Mouse (Mus musculus): ENCODE measurements around the gene Cldn14. TPM values are rescaled to one million over a fixed set of nuclear protein-coding genes. Genes with fewer than 3 reads are reported as not detected.
A peak's percentile ranks its signal among the peaks of the same experiment; 100 is the strongest.
"Not testable (repeated sequence)": the region's sequence is repeated elsewhere in the genome, so short reads cannot be mapped to it uniquely, and the experiment has no call there.

Cldn14 gene
- polyA plus RNA-seq, 1 experiment from 2014 or later, result not detected

DNA sequence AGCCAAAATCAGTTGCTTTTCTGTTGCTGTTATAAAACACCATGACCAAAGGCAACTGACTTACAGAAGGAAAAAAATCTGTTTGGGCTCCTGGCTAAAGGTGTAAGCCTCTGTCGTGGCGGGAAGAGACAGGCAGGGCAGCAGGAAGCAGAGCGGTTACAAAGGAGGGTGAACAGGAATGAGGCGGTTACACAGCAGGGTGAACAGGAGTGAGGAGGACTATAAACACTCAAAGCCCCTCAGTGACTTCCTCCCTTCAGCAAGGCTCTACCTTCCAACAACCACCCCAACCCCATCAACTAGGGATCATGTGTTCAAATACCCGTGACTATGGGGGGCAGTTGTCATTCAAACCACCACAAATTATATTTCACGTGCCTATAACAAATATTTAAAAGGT is 5.2 kb downstream of the Cldn14 start:
- Histone ChIP-seq H3K4me3 (no peak overlapping the region), H3K4me1 (peaks cover 9% of the 10 kb centered on the region), H3K27me3 (peaks cover 6% of the 10 kb centered on the region; the same call in 1 of the 2 replicates), H3K9ac (no peak overlapping the region), H3K36me3 (no peaks in the 10 kb centered on the region), H3K4me2 (no peak overlapping the region), H3K9me3 (no peaks in the 10 kb centered on the region), H3K27ac (no peak overlapping the region)
- WGBS, result 74% methylated on average over 6 of the region's 6 CpGs
- ATAC-seq (ENCODE audit: insufficient number of reproducible peaks, low FRiP score, low TSS enrichment, low read depth), result no peak

DNA sequence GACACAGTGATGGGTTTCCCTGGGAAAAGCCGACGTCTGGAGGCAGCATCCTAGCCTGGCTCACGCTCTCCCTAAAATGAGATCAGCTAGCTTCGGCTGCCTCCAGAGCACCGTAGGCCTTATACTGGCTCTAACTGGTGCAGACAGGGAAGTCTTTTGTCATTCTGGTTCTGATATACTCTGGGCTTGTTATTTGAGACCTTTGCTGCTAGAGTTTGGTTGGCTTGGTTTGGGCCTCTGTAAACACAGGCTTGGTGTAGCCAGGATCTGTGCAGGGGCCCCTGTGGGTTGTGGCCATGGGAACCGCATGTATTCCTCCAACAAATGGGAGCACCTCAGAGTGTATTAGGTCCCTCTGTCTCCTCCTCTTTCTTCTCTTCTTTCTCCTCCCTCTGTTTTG is 7.3 kb downstream of the Cldn14 start:
- Histone ChIP-seq H3K27me3 (no peaks in the 10 kb centered on the region), H3K4me1 (0 out of 2 replicates have a peak, but pooled peaks cover 2% of the 10 kb centered on the region), H3K4me2 (no peak overlapping the region), H3K9me3 (no peaks in the 10 kb centered on the region), H3K36me3 (no peaks in the 10 kb centered on the region), H3K4me3 (no peak overlapping the region), H3K9ac (no peak overlapping the region), H3K27ac (no peak overlapping the region)
- no peak for ATAC-seq (ENCODE audit: insufficient number of reproducible peaks, low FRiP score, low TSS enrichment, low read depth)
- 86% methylated on average over 6 of the region's 6 CpGs for WGBS

DNA sequence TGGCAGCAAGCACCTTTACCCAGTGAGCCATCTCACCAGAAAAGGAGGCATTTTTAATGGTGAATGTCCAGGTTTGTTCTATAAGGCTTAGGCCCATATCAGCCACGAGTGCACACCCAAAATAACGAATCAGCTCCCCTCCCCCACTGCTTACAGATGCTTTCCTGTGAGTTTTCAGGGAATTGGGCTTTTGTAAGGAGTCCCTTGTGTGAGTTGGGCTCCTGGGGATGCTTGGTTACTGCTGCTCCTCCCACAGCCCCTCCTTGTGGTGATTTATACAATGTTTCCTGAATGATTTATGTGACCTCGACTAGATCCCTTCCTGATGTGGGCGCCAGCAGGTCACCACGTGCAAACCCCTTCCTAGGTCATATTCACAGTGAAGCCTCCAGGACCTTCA is 9.7 kb downstream of the Cldn14 start:
- H3K4me3 ChIP-seq, result no peak overlapping the region
- no peak overlapping the region for H3K4me2 ChIP-seq
- 0 out of 2 replicates have a peak, but pooled peaks cover 10% of the 10 kb centered on the region for H3K4me1 ChIP-seq
- H3K27ac ChIP-seq, result no peak overlapping the region
- H3K27me3 ChIP-seq, result no peaks in the 10 kb centered on the region
- no peak for ATAC-seq (ENCODE audit: insufficient number of reproducible peaks, low FRiP score, low TSS enrichment, low read depth)
- no peaks in the 10 kb centered on the region for H3K9me3 ChIP-seq
- H3K9ac ChIP-seq, result no peak overlapping the region
- H3K36me3 ChIP-seq, result no peaks in the 10 kb centered on the region
- WGBS, result 30% methylated on average over 5 of the region's 5 CpGs

DNA sequence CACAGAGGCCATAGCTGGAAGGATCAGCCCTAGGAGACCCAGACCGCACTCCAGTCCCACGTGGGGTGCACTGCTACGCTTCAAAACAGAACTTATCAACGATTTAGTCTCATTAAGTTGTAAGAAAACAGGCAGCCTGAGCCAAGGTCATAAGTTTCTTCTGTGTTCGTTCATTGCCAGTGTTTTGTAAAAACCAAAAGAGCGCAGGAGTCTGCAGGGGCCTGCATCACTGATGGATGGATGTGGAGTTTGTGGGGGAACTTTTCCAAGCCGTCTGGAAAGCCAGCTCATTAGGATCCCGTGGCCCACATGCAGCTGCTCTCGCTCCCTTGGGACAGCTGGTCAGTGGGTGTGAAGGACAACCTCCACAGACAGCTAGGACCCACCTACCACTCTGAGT is 25.1 kb downstream of the Cldn14 start:
- peaks cover 2% of the 10 kb centered on the region; the same call in 1 of the 2 replicates for H3K4me1 ChIP-seq
- no peaks in the 10 kb centered on the region for H3K9me3 ChIP-seq
- H3K9ac ChIP-seq, result no peak overlapping the region
- no peaks in the 10 kb centered on the region for H3K36me3 ChIP-seq
- H3K4me3 ChIP-seq, result no peak overlapping the region
- WGBS, result 47% methylated on average over 9 of the region's 9 CpGs
- ATAC-seq (ENCODE audit: insufficient number of reproducible peaks, low FRiP score, low TSS enrichment, low read depth), result no peak
- H3K27me3 ChIP-seq, result no peaks in the 10 kb centered on the region
- 0 out of 2 replicates have a peak overlapping the region, but pooled peaks have one; percentile 11 for H3K27ac ChIP-seq
- H3K4me2 ChIP-seq, result no peak overlapping the region

DNA sequence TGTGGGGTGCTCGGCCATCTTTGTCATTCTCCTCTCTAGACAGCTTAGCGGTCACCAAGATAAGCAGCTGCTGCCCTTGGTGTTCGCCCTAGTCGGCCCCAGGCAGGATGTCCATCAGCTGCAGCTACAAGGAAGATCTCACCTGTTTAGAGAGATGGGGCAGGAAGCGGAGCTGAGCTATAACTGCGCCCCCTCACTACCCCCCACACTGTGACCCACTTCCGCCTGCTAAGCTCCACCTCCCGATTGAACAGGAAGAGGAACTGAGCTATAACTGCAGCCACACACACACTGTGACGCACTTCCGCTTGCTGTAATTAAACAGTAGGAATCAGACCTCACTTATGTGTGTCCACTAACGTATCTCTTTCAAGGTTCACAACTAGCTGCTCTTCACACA is 26.3 kb downstream of the Cldn14 start:
- H3K4me1 ChIP-seq, result peaks cover 2% of the 10 kb centered on the region; the same call in 1 of the 2 replicates
- no peak overlapping the region for H3K4me2 ChIP-seq
- no peak for ATAC-seq (ENCODE audit: insufficient number of reproducible peaks, low FRiP score, low TSS enrichment, low read depth)
- no peaks in the 10 kb centered on the region for H3K9me3 ChIP-seq
- H3K4me3 ChIP-seq, result no peak overlapping the region
- H3K9ac ChIP-seq, result no peak overlapping the region
- 79% methylated on average over 11 of the region's 11 CpGs for WGBS
- no peaks in the 10 kb centered on the region for H3K27me3 ChIP-seq
- no peak overlapping the region for H3K27ac ChIP-seq
- H3K36me3 ChIP-seq, result no peaks in the 10 kb centered on the region

DNA sequence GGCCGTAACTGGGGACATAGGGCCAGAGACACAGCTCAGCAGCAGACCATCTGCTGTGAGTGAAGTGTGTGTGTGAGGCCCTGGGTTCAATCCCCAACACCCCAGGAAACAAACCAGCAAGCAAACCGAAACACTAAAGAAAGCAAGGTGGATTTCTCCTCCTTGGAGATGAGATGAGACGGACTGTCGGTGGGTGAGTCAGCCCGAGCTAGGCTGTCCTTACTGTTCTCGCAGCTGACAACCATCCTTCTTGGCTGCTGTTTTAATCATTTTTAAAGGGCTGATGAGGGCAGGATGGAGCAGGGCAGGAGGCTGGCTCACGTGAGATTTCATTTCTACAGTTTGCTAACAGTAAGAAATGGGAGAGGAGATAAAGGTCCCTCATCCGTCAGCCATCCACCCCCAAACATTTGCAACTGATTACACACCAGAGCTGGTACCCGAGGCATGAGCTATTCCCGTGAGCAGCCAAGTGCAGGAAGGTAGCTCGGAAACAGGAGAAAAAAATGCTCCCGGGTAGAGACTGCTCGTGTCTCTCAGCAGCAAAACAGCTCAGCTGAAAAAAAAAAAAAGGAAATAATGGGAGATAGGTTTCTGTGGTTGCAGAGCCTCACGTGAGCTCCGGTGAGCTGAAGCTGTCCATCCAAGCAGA is 27.3 kb downstream of the Cldn14 start:
- ATAC-seq (ENCODE audit: insufficient number of reproducible peaks, low FRiP score, low TSS enrichment, low read depth), result no peak
- 48% methylated on average over 15 of the region's 15 CpGs for WGBS
- no peaks in the 10 kb centered on the region for H3K36me3 ChIP-seq
- H3K27me3 ChIP-seq, result no peaks in the 10 kb centered on the region
- no peaks in the 10 kb centered on the region for H3K9me3 ChIP-seq
- H3K4me3 ChIP-seq, result no peak overlapping the region
- peaks cover 2% of the 10 kb centered on the region; the same call in 1 of the 2 replicates for H3K4me1 ChIP-seq
- no peak overlapping the region for H3K27ac ChIP-seq
- no peak overlapping the region for H3K9ac ChIP-seq
- no peak overlapping the region for H3K4me2 ChIP-seq

DNA sequence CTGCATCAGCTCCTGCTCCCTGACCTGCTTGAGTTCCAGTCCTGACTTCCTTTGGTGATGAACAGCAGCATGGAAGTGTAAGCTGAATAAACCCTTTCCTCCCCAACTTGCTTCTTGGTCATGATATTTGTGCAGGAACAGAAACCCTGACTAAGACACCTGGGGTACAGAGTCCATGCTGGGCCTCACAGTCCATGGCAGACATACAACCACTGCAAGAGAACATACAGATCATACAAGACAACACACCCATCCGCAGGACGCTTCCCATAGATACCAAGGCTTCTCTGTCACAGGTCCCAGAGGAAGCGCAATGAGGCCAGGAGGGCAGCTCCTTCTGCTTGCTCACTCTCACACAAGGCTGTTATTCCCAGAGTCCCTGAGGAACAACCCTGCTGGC is 28.3 kb downstream of the Cldn14 start:
- WGBS, result 93% methylated on average over 3 of the region's 3 CpGs
- not testable (repeated sequence) for H3K4me2 ChIP-seq; H3K36me3 ChIP-seq; H3K27me3 ChIP-seq; H3K9me3 ChIP-seq; H3K4me1 ChIP-seq; H3K4me3 ChIP-seq; H3K9ac ChIP-seq; ATAC-seq (ENCODE audit: insufficient number of reproducible peaks, low FRiP score, low TSS enrichment, low read depth); H3K27ac ChIP-seq

DNA sequence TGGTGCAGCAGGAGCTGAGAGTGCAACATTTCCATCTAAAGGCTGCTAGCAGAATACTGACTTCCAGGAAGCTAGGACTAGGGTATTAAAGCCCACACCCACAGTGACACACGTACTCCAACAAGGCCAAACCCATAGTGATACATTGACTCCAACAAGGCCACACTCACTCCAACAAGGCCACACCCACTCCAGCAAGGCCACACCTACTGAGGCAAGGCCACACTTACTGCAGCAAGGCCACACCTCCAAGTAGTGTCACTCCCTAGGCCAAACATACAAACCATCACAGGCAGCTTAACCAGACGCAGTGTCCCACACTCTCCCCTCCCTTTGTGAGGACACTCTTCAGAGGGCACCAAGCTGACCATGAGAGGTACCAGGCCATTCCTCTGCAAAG is 29.3 kb downstream of the Cldn14 start:
- Histone ChIP-seq H3K4me2 (no peak overlapping the region), H3K27ac (no peak overlapping the region), H3K9me3 (no peaks in the 10 kb centered on the region), H3K36me3 (no peaks in the 10 kb centered on the region), H3K4me1 (peaks cover 2% of the 10 kb centered on the region; the same call in 1 of the 2 replicates), H3K27me3 (no peaks in the 10 kb centered on the region), H3K9ac (no peak overlapping the region), H3K4me3 (no peak overlapping the region)
- ATAC-seq (ENCODE audit: insufficient number of reproducible peaks, low FRiP score, low TSS enrichment, low read depth), result no peak
- 81% methylated on average over 2 of the region's 2 CpGs for WGBS

DNA sequence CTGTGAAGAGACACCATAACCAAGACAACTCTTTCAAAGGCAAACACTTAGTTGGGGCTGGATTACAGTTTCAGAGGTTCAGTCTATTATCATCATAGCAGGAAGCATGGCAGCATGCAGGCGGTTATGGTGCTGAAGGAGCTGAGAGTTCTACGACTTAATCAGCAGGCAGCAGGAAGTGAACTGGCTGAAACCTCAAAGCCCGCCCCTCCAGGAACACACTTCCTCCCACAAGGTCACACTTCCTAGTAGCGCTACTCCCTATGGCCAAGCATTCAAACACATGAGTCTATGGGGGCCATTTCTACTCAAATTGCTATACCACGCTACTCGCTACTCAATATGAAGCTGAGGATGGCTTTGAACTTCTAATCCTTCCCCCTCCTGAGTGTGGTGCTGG is 31.1 kb downstream of the Cldn14 start:
- ATAC-seq (ENCODE audit: insufficient number of reproducible peaks, low FRiP score, low TSS enrichment, low read depth), result no peak
- Histone ChIP-seq H3K36me3 (no peaks in the 10 kb centered on the region), H3K9me3 (no peaks in the 10 kb centered on the region), H3K27me3 (no peaks in the 10 kb centered on the region), H3K9ac (no peak overlapping the region), H3K4me3 (no peak overlapping the region), H3K4me2 (no peak overlapping the region), H3K27ac (no peak overlapping the region), H3K4me1 (peaks cover 6% of the 10 kb centered on the region; the same call in 1 of the 2 replicates)
- 83% methylated on average over 6 of the region's 6 CpGs for WGBS

DNA sequence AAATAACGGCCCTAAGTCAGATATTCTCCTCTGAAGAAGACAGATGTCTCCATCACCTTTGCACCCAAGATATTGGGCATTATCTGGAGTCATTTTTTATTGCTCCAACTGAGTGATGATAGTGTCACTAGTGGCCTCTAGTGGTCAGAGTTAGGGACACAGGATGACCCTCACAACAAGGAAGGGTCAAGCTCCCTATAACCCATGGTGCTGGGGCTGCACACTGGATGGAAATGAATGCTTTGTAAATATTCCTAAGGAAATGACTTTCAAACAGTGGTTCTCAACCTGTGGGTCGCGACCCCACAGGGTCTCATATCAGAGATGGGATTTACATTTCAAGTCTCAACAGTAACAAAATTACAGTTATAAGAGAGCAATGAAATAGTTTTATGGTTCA is 31.7 kb downstream of the Cldn14 start:
- no peak overlapping the region for H3K4me2 ChIP-seq
- H3K27ac ChIP-seq, result no peak overlapping the region
- no peaks in the 10 kb centered on the region for H3K36me3 ChIP-seq
- peaks cover 6% of the 10 kb centered on the region; the same call in 1 of the 2 replicates for H3K4me1 ChIP-seq
- WGBS, result 48% methylated on average over 3 of the region's 3 CpGs
- H3K27me3 ChIP-seq, result no peaks in the 10 kb centered on the region
- H3K9ac ChIP-seq, result no peak overlapping the region
- no peak for ATAC-seq (ENCODE audit: insufficient number of reproducible peaks, low FRiP score, low TSS enrichment, low read depth)
- no peaks in the 10 kb centered on the region for H3K9me3 ChIP-seq
- no peak overlapping the region for H3K4me3 ChIP-seq

DNA sequence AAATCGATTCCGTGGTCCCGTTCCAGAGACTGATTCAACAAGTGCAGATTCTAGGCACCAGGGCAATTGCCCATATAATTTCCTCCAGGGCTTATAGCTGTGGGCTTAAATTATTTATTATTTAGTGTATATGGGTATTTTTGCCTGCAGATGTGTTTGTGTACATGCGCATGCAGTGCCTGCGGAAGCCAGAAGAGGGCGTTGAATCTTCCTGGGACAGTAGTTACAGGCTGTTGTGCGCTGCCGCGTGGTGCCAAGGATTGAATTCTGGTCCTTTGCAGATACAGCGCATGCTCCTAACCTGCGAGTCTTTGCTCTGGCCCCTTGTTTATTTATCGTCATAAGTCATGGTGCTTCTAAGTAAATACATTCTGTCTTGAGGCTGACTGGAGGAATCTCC is 33.2 kb downstream of the Cldn14 start:
- Histone ChIP-seq H3K9ac (no peak overlapping the region), H3K4me3 (no peak overlapping the region), H3K36me3 (no peaks in the 10 kb centered on the region), H3K27me3 (peaks cover 5% of the 10 kb centered on the region; the same call in 1 of the 2 replicates), H3K4me1 (peaks cover 3% of the 10 kb centered on the region; the same call in 1 of the 2 replicates), H3K4me2 (no peak overlapping the region), H3K9me3 (no peaks in the 10 kb centered on the region), H3K27ac (no peak overlapping the region)
- ATAC-seq (ENCODE audit: insufficient number of reproducible peaks, low FRiP score, low TSS enrichment, low read depth), result no peak
- 79% methylated on average over 12 of the region's 12 CpGs for WGBS

DNA sequence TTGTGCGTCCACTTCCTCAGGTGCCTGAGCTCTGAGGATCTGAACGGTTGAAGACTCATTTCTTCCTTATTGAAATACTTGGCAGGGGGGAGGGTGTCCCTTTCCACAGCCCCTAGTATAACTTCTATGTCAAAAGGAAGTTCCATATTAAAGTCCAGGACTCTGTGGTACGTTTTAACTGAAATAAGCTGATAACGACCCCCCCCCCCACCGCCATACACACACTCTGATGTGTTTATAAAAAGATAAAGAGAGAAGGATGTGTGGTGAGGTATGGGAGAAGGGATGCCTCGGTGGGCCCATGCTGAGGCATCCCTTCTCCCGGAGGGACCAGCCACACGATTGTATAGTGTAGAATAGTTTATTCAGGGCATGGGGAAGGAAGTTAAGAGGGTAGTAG is 34.4 kb downstream of the Cldn14 start:
- no peak overlapping the region for H3K4me2 ChIP-seq
- no peak for ATAC-seq (ENCODE audit: insufficient number of reproducible peaks, low FRiP score, low TSS enrichment, low read depth)
- WGBS, result 64% methylated on average over 8 of the region's 8 CpGs
- peaks cover 5% of the 10 kb centered on the region; the same call in 1 of the 2 replicates for H3K27me3 ChIP-seq
- no peak overlapping the region for H3K9ac ChIP-seq
- H3K27ac ChIP-seq, result no peak overlapping the region
- H3K4me3 ChIP-seq, result no peak overlapping the region
- no peaks in the 10 kb centered on the region for H3K36me3 ChIP-seq
- no peaks in the 10 kb centered on the region for H3K9me3 ChIP-seq
- peaks cover 3% of the 10 kb centered on the region; the same call in 1 of the 2 replicates for H3K4me1 ChIP-seq
